Mouse (Mus musculus) heart, postnatal 0 days (tissue): ENCODE results near the gene Zcchc24.

ENCODE experiments used
- CTCF ChIP-seq: IDR thresholded peaks from 2 replicates; pipeline ENCODE4 v1.5.1; 2016; ENCODE audit warnings: antibody characterized with exemption, control low read depth, low read depth
- EP300 ChIP-seq: IDR thresholded peaks from 2 replicates; pipeline ENCODE4 v1.6.1; 2016; ENCODE audit warnings: antibody characterized with exemption, low read depth

DNA sequence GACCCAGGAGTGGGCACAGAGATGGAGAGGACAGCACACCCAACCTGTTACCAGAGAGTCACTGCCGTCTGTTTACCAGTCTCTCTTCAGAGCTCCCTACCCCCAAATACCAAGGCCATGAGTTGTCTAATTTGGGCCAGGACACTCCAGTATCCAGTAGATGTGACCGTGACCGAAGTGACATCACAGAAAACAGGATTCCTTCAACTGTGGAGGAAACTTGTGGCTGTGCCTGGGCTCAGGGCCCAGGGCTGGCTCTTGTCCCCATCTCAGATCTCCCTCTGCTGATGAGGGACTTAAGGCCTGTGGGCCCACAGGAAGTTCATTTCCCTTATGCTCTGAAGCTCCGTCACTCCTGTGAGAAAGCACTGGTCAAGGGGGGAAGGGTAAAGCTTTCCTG lies 60.4 kb downstream of the Zcchc24 start:
- TF ChIP-seq CTCF (no peak), EP300 (no peak)
